Mouse (Mus musculus) fat pad, adult 2 months (tissue): ENCODE data around the gene Rpl10a.
"Not testable (repeated sequence)": the region's sequence is repeated elsewhere in the genome, so short reads cannot be mapped to it uniquely, and the experiment has no call there.

Source experiments
- DNase-seq: peaks from one replicate; pipeline ENCODE4 v3.0.0-alpha.2; 2011; ENCODE audit warnings: low read depth, low spot score; ENCODE audit errors: extremely low read depth

Rpl10a gene

DNA sequence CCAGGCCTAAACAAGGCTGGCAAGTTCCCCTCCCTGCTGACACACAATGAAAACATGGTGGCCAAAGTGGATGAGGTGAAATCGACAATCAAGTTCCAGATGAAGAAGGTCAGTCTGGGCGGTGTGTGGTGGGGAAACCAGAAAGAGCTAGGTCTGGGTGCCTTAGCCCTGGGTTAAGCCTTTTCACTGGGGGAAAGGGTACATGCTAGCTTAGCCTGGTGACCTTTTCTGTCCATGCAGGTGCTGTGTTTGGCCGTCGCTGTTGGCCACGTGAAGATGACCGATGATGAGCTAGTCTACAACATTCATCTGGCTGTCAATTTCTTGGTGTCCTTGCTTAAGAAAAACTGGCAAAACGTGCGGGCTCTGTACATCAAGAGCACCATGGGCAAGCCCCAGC lies 2.3 kb downstream of the Rpl10a start:
- DNase-seq: not testable (repeated sequence)

DNA sequence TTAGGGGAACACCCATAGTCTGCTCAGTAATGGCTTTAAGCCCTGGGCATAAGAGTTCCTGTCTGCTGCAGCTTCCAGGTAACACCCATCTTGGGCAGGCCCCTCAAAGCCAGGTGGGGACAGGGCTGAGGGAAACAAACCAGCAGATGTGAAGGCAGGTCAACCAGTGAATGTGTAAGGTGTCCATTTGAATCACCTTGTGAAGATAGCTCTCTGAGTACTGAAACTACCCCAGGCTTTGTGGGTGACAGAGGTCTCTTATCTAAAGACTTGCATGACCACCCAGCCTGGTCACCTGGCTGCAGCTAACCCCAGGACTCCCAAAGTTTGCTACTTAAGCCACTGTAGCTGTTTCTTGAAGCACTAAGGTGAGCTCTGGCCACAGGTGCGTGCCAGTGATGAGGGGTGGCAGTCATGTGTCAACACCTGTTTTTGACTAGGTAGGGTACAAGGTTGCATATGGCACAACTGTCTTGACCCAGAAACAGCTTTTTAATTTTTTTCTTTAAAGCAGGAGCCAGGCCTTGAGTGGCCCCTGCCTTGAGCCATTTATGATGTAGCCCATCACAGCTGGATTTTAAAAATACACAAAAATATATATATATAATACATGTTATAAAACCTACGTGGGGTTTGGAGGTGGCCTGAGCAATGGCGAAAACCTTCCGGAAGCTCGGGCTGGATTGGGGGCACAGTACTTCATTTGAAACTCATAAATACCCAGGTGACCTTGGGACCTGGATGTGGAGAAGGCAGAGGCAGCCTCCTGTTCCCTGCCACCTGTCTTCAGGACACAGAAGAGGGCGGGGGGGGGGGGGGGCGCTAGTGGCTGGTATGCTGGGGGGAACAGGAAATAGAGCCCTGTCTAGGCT lies 3.2 kb downstream of the Rpl10a start:
- no peak for DNase-seq

DNA sequence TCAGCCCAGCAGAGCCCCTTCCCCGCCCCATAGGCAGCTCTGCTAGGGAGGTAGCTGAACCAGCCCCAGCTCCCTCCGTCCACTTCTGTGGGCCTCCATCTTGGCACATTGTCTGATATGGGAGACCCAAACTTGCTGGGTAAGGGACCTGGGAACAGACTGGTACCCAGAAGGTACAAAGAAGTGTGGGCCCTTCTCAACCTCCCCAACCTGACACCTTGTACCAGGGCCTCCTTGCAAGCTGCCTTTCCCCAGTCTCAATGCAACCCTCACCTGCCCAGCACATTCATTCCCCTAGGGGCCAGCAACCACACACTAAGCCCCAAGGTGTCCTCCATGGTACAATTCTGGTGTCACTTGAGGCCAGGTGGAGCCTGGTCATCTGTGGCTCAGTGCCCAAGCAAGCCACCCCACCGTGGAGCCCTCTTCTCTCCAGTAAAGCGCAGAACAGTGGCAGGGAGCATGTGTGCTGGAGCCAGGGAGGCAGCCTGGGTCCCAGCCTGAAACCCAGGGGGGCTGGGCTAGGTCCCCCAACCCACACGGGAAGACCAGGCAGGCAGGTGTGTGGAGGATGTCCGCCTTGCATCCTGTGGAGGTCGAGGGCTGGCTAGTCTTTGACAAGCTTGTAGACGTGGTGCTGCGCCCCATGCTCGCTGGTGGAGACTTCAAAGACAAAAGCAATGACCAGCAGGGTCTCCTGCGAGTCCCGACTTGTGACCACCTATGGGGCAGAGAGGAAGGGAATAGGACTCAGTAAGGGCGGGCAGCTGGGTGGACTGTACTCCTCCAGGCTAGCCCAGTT lies 4.0 kb downstream of the Rpl10a start:
- no peak for DNase-seq

DNA sequence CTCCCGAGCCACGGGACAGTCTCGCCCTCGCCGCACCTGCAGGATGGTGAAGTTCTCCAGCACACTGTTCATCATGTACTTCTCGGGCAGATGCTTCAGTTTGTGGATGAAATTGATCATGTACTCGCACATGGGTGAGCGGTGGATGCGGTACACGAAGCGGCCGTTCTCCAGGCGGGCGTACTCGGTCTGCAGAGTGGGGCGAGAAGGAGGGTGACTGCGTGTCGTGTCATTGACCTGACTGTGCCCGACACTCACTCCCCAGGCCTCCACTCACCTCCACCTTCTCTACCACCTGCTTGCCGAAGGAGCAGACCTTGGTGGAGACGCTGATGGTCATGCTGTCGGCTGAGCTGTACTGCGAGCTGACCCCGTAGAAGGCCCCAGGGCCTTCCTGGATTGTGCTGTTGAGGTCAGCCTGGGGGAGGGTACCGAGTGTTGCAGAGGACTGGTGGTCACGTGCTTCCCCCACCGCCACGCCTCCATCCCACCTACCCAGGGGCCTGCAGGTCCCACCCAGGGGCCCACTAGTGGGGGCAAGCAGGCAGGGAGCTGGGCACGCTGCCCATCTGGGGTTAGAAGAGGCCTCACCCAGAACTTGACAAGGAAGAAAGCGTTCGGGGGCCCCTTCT lies 4.8 kb downstream of the Rpl10a start:
- no peak for DNase-seq

DNA sequence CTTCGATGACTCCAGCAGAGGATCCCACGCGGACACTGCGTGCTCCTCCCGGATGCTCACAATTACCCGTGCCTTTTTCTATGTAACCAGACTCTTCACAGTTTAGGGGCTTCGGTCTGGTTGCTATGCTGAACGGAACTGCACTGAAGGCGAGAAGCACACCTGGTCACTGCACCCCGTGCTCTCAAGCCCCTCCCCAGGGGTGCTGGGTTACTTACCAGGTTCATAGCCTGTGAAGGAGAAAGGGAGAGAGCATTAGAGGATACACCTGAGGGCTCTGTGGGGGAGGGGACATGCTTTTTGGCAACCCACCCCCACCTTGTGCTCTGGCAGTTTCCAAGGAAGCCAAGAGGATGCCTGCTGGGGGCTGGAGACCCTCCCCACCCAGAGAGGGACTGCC lies 7.0 kb downstream of the Rpl10a start:
- DNase-seq: no peak

DNA sequence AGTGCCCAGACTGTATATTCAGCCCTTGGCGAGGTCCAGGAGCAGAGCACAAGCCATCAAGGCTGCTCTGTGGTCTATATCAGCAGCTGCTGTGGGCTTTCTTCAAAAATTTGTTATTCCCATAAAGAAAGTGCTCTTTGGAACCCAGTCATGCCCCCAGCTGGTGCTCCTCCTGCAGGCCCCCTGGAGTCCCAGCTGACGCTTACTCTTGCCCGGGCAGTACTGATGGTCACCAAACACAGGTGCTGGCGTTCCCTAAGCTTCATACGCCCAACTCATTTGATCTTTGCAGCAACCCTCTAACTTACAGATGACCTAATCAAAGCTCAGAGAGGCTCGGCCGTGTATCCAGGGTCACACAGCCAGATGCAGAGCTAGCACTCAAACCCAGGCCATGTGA lies 9.3 kb downstream of the Rpl10a start:
- DNase-seq: no peak

DNA sequence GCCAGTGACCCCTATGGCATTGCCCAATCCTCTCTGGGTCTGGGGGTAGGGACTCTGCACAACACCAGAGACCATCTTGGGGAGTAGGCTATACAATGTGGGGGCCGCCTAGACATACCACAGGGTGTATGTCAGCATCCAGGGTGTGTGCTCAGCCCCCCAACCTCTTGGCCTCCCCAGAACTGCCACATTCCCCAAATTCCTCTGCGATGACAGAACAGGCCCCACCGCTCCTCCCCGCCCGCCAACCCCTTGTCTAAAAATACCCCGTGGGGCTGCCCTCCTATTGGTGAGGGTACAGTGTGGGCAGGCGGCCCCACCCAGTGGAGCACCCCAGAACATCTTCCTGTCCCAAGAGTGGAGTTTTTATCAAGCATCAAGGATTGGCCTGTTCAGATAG lies 12.3 kb downstream of the Rpl10a start:
- DNase-seq: no peak

DNA sequence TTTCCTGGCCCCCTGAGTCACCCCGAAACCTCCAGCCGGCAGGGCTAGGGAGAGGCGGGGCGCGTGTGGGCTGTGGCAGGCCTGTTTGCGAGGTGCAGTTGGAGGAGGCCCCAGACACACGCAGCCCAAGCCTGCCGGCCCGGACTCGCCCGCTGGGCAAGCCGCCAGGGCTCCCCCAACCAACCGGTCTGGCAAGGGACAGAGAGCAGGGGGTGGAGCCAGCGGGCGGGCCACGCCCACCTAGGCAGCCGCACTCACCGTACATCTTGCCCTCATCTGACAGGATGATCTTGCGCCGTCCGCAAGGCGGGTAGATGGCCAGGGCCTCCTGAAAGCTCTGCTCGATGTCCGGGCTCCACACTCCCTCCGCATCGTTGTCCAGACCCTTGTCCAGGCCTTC lies 12.8 kb downstream of the Rpl10a start:
- DNase-seq: no peak

DNA sequence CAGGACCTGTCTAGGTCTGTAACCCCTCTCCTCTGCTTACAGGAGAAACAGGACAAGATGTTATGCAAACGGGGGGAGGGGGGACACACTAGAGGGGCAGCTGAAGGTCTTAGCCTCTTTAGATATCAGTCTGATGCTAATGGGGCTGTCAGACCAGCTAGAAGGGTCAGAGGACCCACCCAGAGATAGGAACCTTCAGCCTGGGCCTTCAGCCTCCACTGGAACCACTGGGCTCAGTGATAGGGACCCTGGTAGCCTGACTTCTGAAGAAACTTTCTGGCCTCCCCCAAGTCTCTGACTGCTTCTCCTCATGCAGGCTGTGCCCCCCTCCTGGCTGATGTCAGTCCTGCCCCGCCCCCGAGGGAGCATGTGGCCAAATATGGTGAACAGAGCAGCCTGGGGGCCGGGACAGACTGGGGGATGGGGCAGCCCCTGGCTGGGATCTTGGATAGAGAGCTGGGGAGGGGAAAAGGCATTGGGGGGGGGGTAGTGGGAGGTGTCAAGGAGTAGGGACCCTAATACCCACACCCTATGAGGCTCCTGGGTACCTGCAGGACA lies 15.9 kb downstream of the Rpl10a start:
- no peak for DNase-seq

DNA sequence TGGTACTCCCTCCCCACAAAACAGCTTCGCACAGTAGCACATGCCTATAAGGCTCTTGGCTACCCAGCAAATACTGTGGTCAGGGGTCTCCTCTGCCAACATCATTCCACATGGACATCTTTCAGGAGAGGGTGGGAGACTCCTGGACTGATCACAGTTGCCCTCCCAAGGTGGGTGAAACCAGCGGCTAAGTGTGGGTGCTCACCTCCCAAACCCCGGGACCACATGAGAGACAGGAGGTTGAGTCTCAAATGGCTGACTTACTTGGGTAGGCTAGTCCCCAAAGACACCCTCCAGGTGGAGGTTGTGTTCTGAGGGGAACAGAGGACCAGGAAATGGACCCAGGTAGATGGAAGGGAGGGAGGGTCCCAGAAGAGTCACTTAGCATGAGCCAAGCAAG lies 16.4 kb downstream of the Rpl10a start:
- no peak for DNase-seq

DNA sequence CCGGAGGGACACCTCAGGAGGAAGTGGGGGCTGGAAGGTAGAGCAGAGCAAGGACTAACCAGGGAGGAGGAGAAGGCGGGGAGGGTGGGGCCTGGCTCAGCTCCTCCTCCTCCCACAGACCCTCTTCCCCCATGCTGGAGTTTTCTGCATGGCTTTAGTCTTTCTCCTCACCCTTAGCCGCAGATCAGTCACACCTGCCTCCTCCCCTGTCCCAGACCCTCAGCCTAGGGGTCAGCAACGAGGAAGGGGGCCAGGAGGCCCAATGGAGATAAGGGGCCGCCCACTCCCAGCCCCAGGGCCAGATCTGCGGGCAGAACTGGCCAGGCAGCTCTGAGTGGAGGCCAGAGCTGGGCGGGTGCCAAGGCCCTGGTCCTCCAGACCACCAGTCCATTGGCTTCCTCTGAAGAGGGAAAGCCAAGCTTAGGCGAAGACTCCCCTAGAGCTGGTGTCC lies 17.0 kb downstream of the Rpl10a start:
- DNase-seq: no peak

DNA sequence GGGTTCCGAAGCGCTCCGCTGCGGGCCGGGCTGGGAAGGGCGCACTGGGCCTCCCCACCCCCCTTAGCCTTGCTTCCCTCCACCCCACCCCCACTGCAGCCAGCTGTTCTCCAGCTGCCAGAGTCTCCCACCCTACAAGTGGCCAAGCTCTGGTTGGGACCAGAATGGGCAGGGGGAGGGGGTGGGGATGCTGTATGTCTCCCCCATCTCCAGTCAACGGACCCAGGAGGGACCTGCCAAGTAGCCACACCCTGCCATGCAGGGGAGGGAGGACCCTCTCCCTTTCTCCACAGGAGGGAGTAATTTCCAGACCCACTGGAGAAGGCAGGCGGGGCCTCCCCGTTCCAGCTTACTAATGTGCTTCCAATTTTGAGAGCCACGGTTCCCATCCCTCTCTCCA lies 17.6 kb downstream of the Rpl10a start:
- DNase-seq: no peak

DNA sequence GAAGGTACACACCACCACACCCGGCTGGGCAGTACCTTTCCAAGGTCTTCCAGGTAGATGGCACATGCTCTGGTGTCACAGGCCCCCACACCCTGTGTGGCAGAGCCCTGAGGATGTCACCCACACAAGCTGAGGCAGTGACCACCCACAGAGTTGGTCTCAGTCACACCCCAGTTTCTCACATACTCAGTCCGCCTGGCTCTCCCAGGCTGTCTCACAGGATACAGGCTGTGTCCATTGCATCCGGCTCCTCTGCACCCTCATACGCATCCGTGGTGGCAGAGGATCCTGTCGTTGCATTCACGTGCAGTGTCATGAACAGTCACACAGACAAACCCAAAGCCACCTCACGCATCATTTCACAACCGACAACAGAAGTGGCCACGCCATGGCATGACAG lies 19.1 kb downstream of the Rpl10a start:
- no peak for DNase-seq

DNA sequence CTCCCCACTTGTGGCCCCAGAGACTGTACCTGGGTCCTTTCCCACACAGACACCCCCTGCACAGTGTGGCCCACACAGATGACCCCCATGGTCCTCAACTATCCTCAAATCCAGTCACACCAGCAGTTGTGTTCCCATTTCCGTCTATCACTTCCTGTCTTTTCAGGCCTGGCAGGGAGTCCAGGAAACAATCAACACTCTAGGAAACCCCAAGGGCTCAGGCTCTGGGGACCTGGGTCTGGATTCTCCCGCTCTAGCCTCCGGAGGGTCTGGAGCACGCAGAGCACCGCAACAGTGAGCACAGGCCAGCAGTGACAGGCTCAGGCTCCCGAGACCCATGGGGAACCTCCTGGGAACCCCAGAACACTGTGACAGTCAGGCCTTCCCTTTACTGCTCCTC lies 19.9 kb downstream of the Rpl10a start:
- DNase-seq: no peak

DNA sequence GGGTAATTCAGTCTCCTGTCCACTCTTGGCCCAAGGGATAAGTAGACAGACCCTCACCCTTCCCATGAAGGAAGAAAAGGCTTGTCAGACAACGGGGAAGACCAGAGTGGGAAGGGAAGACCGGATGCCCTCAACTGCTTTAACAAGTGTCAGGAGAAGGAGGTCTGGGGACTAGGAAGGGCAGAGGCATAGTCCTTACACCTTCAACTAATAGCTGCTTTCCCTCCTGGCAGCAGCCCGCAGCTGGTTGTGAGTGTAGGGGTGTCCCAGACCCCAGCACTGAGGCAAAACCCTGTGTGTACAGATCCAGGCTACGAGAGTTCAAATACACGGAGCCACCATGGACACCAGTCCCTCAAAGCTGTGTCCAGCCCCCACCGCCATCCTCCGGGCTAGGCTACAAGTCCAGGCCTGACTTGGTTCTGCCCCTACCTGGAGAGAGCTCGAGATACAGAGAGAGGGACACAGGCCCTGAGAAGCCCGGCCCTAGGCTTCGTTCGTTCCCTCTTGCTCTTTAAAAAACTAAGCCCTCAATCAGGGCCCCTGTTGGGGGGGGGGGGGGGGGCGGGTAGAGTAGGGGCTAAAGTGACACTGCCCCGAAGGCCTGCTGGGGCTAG lies 21.1 kb downstream of the Rpl10a start:
- DNase-seq: no peak

DNA sequence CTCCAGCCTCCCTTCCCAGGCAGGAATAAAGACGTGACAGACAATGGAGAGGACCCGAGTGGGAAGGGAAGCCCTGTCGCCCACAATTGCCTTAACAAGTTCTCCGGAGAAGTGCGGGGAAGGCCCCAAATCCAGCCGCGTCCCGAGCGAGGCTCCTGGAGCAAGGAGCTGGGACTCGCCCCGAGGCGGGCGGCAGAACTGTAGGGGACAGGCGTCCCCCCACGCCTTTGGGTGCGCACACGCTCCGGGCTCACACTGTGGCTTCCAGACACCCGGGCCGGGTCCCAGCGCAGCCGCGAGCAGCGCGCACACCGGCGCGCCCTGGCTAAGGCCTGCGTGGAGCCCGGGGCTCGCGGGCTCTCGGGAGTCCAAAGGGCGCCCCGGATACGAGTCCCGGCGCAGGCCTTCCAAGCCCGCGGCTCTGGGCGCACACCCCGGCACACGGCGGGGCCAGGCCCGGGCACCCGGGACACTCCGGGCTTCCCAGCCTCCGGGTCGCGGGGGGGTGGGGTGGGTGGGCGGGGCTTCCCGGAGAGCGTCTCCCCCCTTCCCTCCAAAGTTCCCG lies 21.7 kb downstream of the Rpl10a start:
- DNase-seq: no peak

DNA sequence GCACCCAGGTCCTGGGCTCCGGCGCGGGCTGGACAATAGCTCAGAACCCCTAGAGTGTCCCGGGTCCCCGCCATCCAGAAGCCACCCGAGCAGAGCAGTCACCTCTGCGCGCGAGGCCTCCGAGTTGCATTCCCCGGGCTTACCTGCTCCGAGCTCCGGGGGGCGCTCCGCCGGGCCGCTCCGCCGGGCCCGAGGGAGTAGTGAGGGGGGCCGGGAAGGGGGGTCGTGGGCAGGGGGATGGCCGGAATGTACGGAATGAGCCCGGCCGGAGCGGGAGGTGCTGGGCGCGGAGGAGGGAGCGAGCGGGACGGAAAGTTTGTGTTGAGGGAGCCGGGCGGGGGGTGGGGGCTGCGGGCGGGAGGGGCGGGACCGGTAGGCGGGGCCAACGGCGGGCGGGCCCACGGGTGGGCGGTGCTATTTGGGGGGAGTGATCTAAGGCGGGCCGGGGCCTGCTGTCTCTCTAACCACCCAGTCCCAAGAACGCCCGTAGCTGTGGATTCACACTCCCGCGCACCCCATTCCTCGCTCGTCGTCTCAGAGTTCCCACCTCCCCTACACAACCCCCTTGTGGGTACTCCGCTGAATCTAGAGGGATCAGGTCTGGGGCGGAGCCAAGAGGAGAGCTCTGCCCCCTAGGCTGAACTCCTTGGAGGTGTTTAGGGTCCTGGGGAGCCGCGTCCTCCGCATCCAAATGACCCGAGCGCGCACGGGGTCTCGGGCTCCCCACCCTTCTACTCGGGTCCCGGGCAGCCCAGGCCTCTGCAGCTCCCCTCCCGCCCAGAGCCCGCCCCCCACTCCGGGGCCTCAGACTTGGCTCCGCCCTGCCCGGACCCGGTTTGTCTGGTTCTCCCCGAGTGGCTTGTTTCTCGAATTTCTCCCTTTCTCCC lies 22.4 kb downstream of the Rpl10a start, which contains the start of gene Tead3:
TSS of gene Tead3 (minus strand) at position 352 of the 887 bp plus-strand sequence.
- DNase-seq: no peak

DNA sequence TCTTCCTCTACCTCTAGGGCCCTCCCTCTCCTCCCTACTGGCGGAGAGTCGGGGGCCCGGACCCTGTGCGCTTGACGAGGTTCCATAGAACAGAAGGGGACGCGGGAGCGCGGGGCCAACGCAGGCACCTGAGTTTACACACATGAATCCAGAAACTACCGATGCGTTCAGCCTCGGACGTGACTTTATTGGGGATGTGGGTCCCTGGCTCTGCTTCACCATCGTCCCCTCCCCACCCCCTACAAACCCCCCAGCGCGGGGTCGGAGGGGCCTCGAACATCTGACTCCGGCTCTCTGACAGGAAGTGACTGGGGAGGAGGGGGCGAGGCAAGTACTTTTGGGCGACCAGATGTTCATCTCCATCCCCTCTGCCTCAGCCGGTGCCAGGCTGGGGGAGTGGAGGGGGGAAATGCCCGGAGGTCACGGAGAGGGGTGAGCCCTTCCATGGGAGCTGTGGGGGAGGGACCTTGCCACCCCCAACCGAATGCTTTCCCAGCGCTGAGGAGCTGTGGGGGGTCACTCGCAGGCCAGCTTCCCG lies 23.2 kb downstream of the Rpl10a start:
- DNase-seq: no peak

DNA sequence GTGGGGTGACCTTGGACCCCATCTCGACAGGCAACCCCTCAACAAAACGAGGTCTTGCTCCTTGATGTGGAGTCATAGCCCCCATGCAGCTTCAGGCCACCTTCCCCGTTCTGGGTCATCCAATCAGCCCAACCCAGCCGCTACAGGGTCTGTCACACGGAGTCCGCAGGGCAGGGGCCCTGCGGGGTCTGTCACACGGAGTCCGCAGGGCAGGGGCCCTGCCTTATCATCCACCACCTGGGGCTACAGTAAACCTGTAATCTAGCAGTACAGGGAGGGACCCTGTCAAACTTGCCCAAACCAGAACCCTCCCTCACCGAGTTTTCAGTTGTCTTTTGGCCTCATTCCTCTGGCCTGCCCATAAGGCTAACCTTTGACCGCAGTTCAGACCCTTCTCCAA lies 23.7 kb downstream of the Rpl10a start:
- DNase-seq: no peak
